Mouse (Mus musculus): ENCODE data around the gene Mfsd4b2. TPM values are rescaled to one million over a fixed set of nuclear protein-coding genes. Genes with fewer than 3 reads are reported as not detected.
A peak's percentile ranks its signal among the peaks of the same experiment; 100 is the strongest.

Gene Mfsd4b2
- polyA plus RNA-seq (2015; fragmentation: Nextera tagmentation; extraction: Ambion mirVana) = not detected in 2 replicates

- no peaks in the 10 kb centered on the region for H3K36me3 ChIP-seq (ENCODE audit: control insufficient read depth, insufficient read depth, low read length)
- peak within 1 kb of the TSS; percentile 90 for H3K4me2 ChIP-seq (ENCODE audit: low read length)
- peak; percentile 68; the same call in 1 of the 2 replicates for ATAC-seq
- H3K4me3 ChIP-seq (ENCODE audit: low read depth, low read length) = peak within 1 kb of the TSS; percentile 48
- no peak within 1 kb of the TSS for H3K27ac ChIP-seq (ENCODE audit: low read length)
- H3K9ac ChIP-seq (ENCODE audit: low read depth, low read length) = peak within 1 kb of the TSS; percentile 65
- no peaks in the 10 kb centered on the region for H3K9me3 ChIP-seq (replicated peaks; ENCODE audit: control insufficient read depth, low read length, poor library complexity, severe bottlenecking)
- under 1% methylated on average over 39 of the region's 41 CpGs for WGBS
- H3K4me1 ChIP-seq (ENCODE audit: control insufficient read depth, insufficient read depth, low read length) = no peaks in the 10 kb centered on the region
- peaks cover 6% of the 10 kb centered on the region for H3K27me3 ChIP-seq (ENCODE audit: control insufficient read depth, insufficient read depth, low read depth, low read length)
These were observed at the start of gene Mfsd4b2 for GRCm38 (mm10) chr10:39926616-39927139. Gene Mfsd4b2 (minus strand): TSS chr10:39926923.

- WGBS = 35% methylated on average over 2 of the region's 2 CpGs
- ATAC-seq = no peak
- Histone ChIP-seq H3K9me3 (replicated peaks; ENCODE audit: control insufficient read depth, low read length, poor library complexity, severe bottlenecking) (peaks cover 6% of the 10 kb centered on the region; the same call in 1 of the 2 replicates), H3K36me3 (ENCODE audit: control insufficient read depth, insufficient read depth, low read length) (no peaks in the 10 kb centered on the region), H3K4me2 (ENCODE audit: low read length) (no peak overlapping the region), H3K4me3 (ENCODE audit: low read depth, low read length) (no peak overlapping the region), H3K27ac (ENCODE audit: low read length) (no peak overlapping the region), H3K27me3 (ENCODE audit: control insufficient read depth, insufficient read depth, low read depth, low read length) (no peaks in the 10 kb centered on the region), H3K4me1 (ENCODE audit: control insufficient read depth, insufficient read depth, low read length) (no peaks in the 10 kb centered on the region), H3K9ac (ENCODE audit: low read depth, low read length) (no peak overlapping the region)
These were observed 49.0 kb upstream of the Mfsd4b2 start for GRCm38 (mm10) chr10:39975771-39976170.

- no peaks in the 10 kb centered on the region for H3K36me3 ChIP-seq (ENCODE audit: control insufficient read depth, insufficient read depth, low read length)
- H3K4me1 ChIP-seq (ENCODE audit: control insufficient read depth, insufficient read depth, low read length) = no peaks in the 10 kb centered on the region
- H3K9me3 ChIP-seq (replicated peaks; ENCODE audit: control insufficient read depth, low read length, poor library complexity, severe bottlenecking) = peaks cover 6% of the 10 kb centered on the region; the same call in 1 of the 2 replicates
- no peaks in the 10 kb centered on the region for H3K27me3 ChIP-seq (ENCODE audit: control insufficient read depth, insufficient read depth, low read depth, low read length)
- no peak overlapping the region for H3K27ac ChIP-seq (ENCODE audit: low read length)
- no peak overlapping the region for H3K9ac ChIP-seq (ENCODE audit: low read depth, low read length)
- H3K4me3 ChIP-seq (ENCODE audit: low read depth, low read length) = no peak overlapping the region
- H3K4me2 ChIP-seq (ENCODE audit: low read length) = no peak overlapping the region
- 64% methylated on average over 11 of the region's 11 CpGs for WGBS
- ATAC-seq = no peak
These were observed 48.3 kb upstream of the Mfsd4b2 start for GRCm38 (mm10) chr10:39974982-39975381.

DNA sequence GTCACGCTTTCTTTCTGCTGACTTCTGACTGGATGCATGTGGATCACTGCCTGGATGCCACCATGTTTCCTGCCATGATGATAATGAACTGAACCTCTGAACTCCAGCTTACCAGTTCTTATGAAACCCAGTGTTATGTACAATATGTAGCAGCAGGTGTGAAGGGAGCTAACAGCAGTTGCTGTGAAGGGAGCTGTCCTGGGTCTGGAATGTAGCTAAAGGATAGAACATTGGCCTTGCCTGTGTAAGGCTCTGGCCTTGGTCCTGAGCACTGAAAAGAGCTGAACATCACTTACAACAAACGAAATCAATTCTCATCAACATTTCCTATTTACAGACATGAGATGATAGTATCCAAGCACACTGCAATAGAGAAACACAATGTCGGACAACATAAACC is 40.8 kb upstream of the Mfsd4b2 start:
- H3K4me2 ChIP-seq (ENCODE audit: low read length) = no peak overlapping the region
- no peak overlapping the region for H3K27ac ChIP-seq (ENCODE audit: low read length)
- no peaks in the 10 kb centered on the region for H3K27me3 ChIP-seq (ENCODE audit: control insufficient read depth, insufficient read depth, low read depth, low read length)
- 91% methylated on average over 3 of the region's 3 CpGs for WGBS
- ATAC-seq = no peak
- no peaks in the 10 kb centered on the region for H3K36me3 ChIP-seq (ENCODE audit: control insufficient read depth, insufficient read depth, low read length)
- H3K4me3 ChIP-seq (ENCODE audit: low read depth, low read length) = no peak overlapping the region
- no peaks in the 10 kb centered on the region for H3K9me3 ChIP-seq (replicated peaks; ENCODE audit: control insufficient read depth, low read length, poor library complexity, severe bottlenecking)
- no peak overlapping the region for H3K9ac ChIP-seq (ENCODE audit: low read depth, low read length)
- H3K4me1 ChIP-seq (ENCODE audit: control insufficient read depth, insufficient read depth, low read length) = no peaks in the 10 kb centered on the region

DNA sequence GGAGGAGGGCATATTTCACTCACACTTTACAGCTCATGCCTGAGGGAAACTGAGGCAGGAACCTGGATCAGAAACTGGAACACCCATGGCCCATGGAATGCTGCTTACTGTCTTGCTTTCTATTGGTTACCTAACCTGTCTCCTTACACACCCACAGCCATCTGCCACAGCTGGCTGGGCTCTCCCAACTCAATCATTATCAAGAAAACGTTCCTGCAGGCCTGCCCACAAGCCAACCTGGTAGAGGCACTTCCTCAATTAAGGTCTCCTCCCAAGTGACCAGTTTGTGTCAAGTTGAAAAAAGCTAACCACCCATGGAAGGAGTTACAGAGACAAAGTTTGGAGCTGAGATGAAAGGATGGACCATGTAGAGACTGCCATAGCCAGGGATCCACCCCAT is 35.2 kb upstream of the Mfsd4b2 start:
- no peak for ATAC-seq
- no peaks in the 10 kb centered on the region for H3K36me3 ChIP-seq (ENCODE audit: control insufficient read depth, insufficient read depth, low read length)
- no peak overlapping the region for H3K9ac ChIP-seq (ENCODE audit: low read depth, low read length)
- no peak overlapping the region for H3K4me3 ChIP-seq (ENCODE audit: low read depth, low read length)
- no peak overlapping the region for H3K4me2 ChIP-seq (ENCODE audit: low read length)
- H3K27me3 ChIP-seq (ENCODE audit: control insufficient read depth, insufficient read depth, low read depth, low read length) = no peaks in the 10 kb centered on the region
- 60% methylated on average over 1 of the region's 1 CpGs for WGBS
- no peak overlapping the region for H3K27ac ChIP-seq (ENCODE audit: low read length)
- H3K9me3 ChIP-seq (replicated peaks; ENCODE audit: control insufficient read depth, low read length, poor library complexity, severe bottlenecking) = no peaks in the 10 kb centered on the region
- H3K4me1 ChIP-seq (ENCODE audit: control insufficient read depth, insufficient read depth, low read length) = peaks cover 3% of the 10 kb centered on the region; the same call in 1 of the 2 replicates

GRCm38 (mm10) chr10:39960441-39960822 is 33.7 kb upstream of the Mfsd4b2 start:
- 44% methylated on average over 11 of the region's 11 CpGs for WGBS
- Histone ChIP-seq H3K9ac (ENCODE audit: low read depth, low read length) (0 out of 2 replicates have a peak overlapping the region, but pooled peaks have one; percentile 21), H3K4me3 (ENCODE audit: low read depth, low read length) (peak overlapping the region; percentile 48), H3K4me1 (ENCODE audit: control insufficient read depth, insufficient read depth, low read length) (peaks cover 3% of the 10 kb centered on the region; the same call in 1 of the 2 replicates), H3K27me3 (ENCODE audit: control insufficient read depth, insufficient read depth, low read depth, low read length) (no peaks in the 10 kb centered on the region), H3K9me3 (replicated peaks; ENCODE audit: control insufficient read depth, low read length, poor library complexity, severe bottlenecking) (no peaks in the 10 kb centered on the region), H3K27ac (ENCODE audit: low read length) (no peak overlapping the region), H3K36me3 (ENCODE audit: control insufficient read depth, insufficient read depth, low read length) (no peaks in the 10 kb centered on the region), H3K4me2 (ENCODE audit: low read length) (peak overlapping the region; percentile 79)
- ATAC-seq = peak; percentile 73

DNA sequence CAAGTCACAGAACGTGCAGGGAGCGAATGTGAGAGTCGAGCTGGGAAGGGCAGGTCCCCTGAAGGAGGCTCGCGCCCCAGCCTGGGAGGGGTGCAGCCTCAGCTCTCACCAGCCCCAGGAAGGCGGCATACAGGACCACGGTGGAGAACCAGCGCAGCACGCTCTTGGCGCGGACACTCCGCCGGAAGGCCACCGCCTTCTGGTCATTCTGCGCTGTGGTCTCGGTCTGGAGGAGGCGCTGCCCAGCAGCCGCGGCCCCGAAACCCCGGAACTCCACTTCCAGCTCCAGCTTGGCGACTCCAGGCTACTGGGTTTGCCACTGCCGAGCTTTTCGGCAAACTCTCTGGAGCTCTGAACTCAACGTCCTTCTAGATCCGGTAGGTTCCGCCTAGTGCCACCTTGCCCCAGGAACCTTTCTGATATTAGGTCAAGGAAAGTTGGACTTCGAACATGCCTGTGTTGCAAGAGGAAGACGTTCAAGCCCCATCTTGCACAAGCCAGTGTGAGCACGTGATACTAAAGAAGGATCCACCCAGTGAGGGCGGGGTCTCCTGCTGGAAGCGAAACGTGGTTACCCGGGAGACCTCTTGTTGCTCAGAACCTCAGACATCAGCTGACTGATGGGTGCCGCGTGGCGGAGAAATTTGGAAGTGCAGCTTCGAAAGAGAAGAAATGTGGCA is 33.2 kb upstream of the Mfsd4b2 start, which contains the start of gene Mfsd4b3:
Gene Mfsd4b3, minus strand, starts transcription at position 393 of the 680 bp plus-strand sequence.
- ATAC-seq = peak; percentile 98
- no peak within 1 kb of the TSS for H3K27ac ChIP-seq (ENCODE audit: low read length)
- H3K36me3 ChIP-seq (ENCODE audit: control insufficient read depth, insufficient read depth, low read length) = no peaks in the 10 kb centered on the region
- under 1% methylated on average over 38 of the region's 38 CpGs for WGBS
- no peaks in the 10 kb centered on the region for H3K27me3 ChIP-seq (ENCODE audit: control insufficient read depth, insufficient read depth, low read depth, low read length)
- peak within 1 kb of the TSS; percentile 48 for H3K4me3 ChIP-seq (ENCODE audit: low read depth, low read length)
- H3K9me3 ChIP-seq (replicated peaks; ENCODE audit: control insufficient read depth, low read length, poor library complexity, severe bottlenecking) = no peaks in the 10 kb centered on the region
- H3K9ac ChIP-seq (ENCODE audit: low read depth, low read length) = peak within 1 kb of the TSS; percentile 51
- peaks cover 3% of the 10 kb centered on the region; the same call in 1 of the 2 replicates for H3K4me1 ChIP-seq (ENCODE audit: control insufficient read depth, insufficient read depth, low read length)
- peak within 1 kb of the TSS; percentile 79 for H3K4me2 ChIP-seq (ENCODE audit: low read length)

- peaks cover 3% of the 10 kb centered on the region; the same call in 1 of the 2 replicates for H3K4me1 ChIP-seq (ENCODE audit: control insufficient read depth, insufficient read depth, low read length)
- no peak for ATAC-seq
- no peaks in the 10 kb centered on the region for H3K27me3 ChIP-seq (ENCODE audit: control insufficient read depth, insufficient read depth, low read depth, low read length)
- no peak overlapping the region for H3K4me2 ChIP-seq (ENCODE audit: low read length)
- H3K27ac ChIP-seq (ENCODE audit: low read length) = no peak overlapping the region
- no peaks in the 10 kb centered on the region for H3K36me3 ChIP-seq (ENCODE audit: control insufficient read depth, insufficient read depth, low read length)
- no peak overlapping the region for H3K4me3 ChIP-seq (ENCODE audit: low read depth, low read length)
- no peaks in the 10 kb centered on the region for H3K9me3 ChIP-seq (replicated peaks; ENCODE audit: control insufficient read depth, low read length, poor library complexity, severe bottlenecking)
- WGBS = 74% methylated on average over 4 of the region's 4 CpGs
- H3K9ac ChIP-seq (ENCODE audit: low read depth, low read length) = no peak overlapping the region
These were observed 31.5 kb upstream of the Mfsd4b2 start for GRCm38 (mm10) chr10:39958266-39958665.

DNA sequence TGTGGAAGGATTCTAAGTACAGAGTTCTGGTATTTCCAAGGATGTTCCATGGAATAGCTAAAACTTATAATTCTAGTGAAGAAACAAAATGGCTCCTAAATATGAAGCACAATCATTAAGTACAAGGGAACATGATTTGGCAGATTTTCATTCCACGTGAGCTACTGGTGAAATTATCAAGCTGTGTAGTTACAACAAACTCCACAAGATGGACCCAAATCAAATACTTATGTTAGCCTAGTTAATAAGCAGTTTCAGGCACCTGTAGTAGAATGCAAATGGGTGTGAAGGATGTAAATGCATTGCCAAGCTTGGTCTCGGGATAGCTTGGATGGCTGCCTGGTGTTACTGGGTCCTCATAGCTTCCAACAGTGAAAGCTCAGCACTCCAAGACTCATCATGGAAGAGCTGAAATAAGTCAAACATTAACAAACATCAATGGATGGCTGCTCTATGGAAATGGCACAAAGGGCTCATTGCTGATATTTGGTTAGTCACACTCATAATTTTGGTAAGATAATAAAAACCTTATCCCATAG is 29.7 kb upstream of the Mfsd4b2 start:
- Histone ChIP-seq H3K9ac (ENCODE audit: low read depth, low read length) (no peak overlapping the region), H3K36me3 (ENCODE audit: control insufficient read depth, insufficient read depth, low read length) (no peaks in the 10 kb centered on the region), H3K4me3 (ENCODE audit: low read depth, low read length) (no peak overlapping the region), H3K27me3 (ENCODE audit: control insufficient read depth, insufficient read depth, low read depth, low read length) (no peaks in the 10 kb centered on the region), H3K27ac (ENCODE audit: low read length) (no peak overlapping the region), H3K4me2 (ENCODE audit: low read length) (no peak overlapping the region), H3K4me1 (ENCODE audit: control insufficient read depth, insufficient read depth, low read length) (peaks cover 3% of the 10 kb centered on the region; the same call in 1 of the 2 replicates), H3K9me3 (replicated peaks; ENCODE audit: control insufficient read depth, low read length, poor library complexity, severe bottlenecking) (no peaks in the 10 kb centered on the region)
- no peak for ATAC-seq
- WGBS = 75% methylated on average over 2 of the region's 2 CpGs

All from midbrain, embryonic 16.5 days (tissue).